Comparison of ENCODE assay signal across 8 mouse cellular contexts in the genomic region with DNA sequence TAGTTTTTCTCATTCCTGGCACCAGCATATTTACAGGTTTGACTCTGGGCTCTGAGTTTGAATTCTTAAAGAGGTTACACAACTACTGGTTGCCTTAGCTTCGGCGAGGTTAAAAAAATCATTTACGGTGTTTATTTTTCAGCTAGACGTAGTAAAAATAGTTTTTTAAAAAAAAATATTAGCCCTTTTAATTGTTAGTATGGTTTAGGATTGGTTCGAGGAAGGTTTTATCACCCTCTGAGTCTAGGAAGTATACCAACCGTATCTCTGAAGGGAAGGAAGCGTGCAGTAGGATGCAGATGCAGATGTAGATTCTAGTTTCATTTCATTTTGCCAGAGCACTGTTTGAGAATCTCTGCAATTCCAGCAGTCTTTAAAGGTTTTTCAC. TPM values are rescaled to one million over a fixed set of nuclear protein-coding genes. Genes with fewer than 3 reads are reported as not detected.
A peak's percentile ranks its signal among the peaks of the same experiment; 100 is the strongest.
DNase-seq lines count a peak whose midpoint lies in the region; ATAC-seq lines count a peak whose summit lies in the region.

No protein-coding gene starts in this region.

- H3K9ac ChIP-seq in lung, embryonic 16.5 days (ENCODE audit: low read length) = peak overlapping the region; percentile 97
- H3K9ac ChIP-seq in embryonic facial prominence, embryonic 14.5 days (ENCODE audit: low read depth, low read length) = peak overlapping the region; percentile 96
- peak overlapping the region; percentile 95 for H3K9ac ChIP-seq in limb, embryonic 11.5 days (ENCODE audit: low read length)

- H3K4me3 ChIP-seq in lung, embryonic 16.5 days (ENCODE audit: low read length) = peak overlapping the region; percentile 99
- peak overlapping the region; percentile 96 for H3K4me3 ChIP-seq in embryonic facial prominence, embryonic 14.5 days (ENCODE audit: low read depth, low read length)
- peak overlapping the region; percentile 99 for H3K4me3 ChIP-seq in limb, embryonic 11.5 days (ENCODE audit: low read depth, low read length)

- no peak for ATAC-seq in lung, embryonic 16.5 days (ENCODE audit: low read depth)
- ATAC-seq in embryonic facial prominence, embryonic 14.5 days (ENCODE audit: low read depth) = no peak
- ATAC-seq in limb, embryonic 11.5 days (ENCODE audit: insufficient number of reproducible peaks, low FRiP score, low TSS enrichment, low read depth) = no peak

- no peaks in the 10 kb centered on the region for H3K27me3 ChIP-seq in lung, embryonic 16.5 days (ENCODE audit: control insufficient read depth, insufficient read depth, low read depth, low read length)
- H3K27me3 ChIP-seq in embryonic facial prominence, embryonic 14.5 days (replicated peaks; ENCODE audit: control insufficient read depth, insufficient read depth, low read length) = no peaks in the 10 kb centered on the region
- H3K27me3 ChIP-seq in limb, embryonic 11.5 days (ENCODE audit: control insufficient read depth, insufficient read depth, low read length) = no peaks in the 10 kb centered on the region
- H3K27me3 ChIP-seq in splenic B cell, adult 2 months (ENCODE audit: control insufficient read depth, insufficient read depth, low read length, poor library complexity, severe bottlenecking) = no peaks in the 10 kb centered on the region

- H3K9me3 ChIP-seq in lung, embryonic 16.5 days (ENCODE audit: control insufficient read depth, low read length) = no peaks in the 10 kb centered on the region
- no peaks in the 10 kb centered on the region for H3K9me3 ChIP-seq in embryonic facial prominence, embryonic 14.5 days (ENCODE audit: control insufficient read depth, low read length)
- no peaks in the 10 kb centered on the region for H3K9me3 ChIP-seq in limb, embryonic 11.5 days (ENCODE audit: control insufficient read depth, low read length)

- WGBS in lung, embryonic 16.5 days = 3% methylated on average over 7 of the region's 7 CpGs
- WGBS in embryonic facial prominence, embryonic 14.5 days = 4% methylated on average over 7 of the region's 7 CpGs
- WGBS in limb, embryonic 11.5 days = 8% methylated on average over 7 of the region's 7 CpGs

- peaks cover 12% of the 10 kb centered on the region for H3K4me1 ChIP-seq in lung, embryonic 16.5 days (replicated peaks; ENCODE audit: control insufficient read depth, insufficient read depth, low read length)
- peaks cover 14% of the 10 kb centered on the region for H3K4me1 ChIP-seq in embryonic facial prominence, embryonic 14.5 days (ENCODE audit: control insufficient read depth, insufficient read depth, low read length)
- H3K4me1 ChIP-seq in limb, embryonic 11.5 days (ENCODE audit: control insufficient read depth, insufficient read depth, low read length) = peaks cover 7% of the 10 kb centered on the region

- DNase-seq in lung, postnatal 10 days = no peak
- DNase-seq in embryonic facial prominence, embryonic 14.5 days (ENCODE audit: low spot score) = no peak
- no peak for DNase-seq in limb, embryonic 11.5 days (ENCODE audit: low spot score)
- DNase-seq in splenic B cell, adult 2 months (ENCODE audit: low read depth, low spot score) = peak; percentile 15
- DNase-seq in right cerebral cortex, adult 18-20 months = no peak
- DNase-seq in layer of hippocampus, adult 11-12 months (ENCODE audit: low spot score) = no peak
- DNase-seq in cerebellum, adult 18-20 months = no peak

- peak overlapping the region; percentile 74 for H3K4me2 ChIP-seq in lung, embryonic 16.5 days (ENCODE audit: low read depth, low read length)
- H3K4me2 ChIP-seq in embryonic facial prominence, embryonic 14.5 days (ENCODE audit: low read depth, low read length) = peak overlapping the region; percentile 75
- H3K4me2 ChIP-seq in limb, embryonic 11.5 days (ENCODE audit: low read depth, severe bottlenecking) = peak overlapping the region; percentile 44

- no peaks in the 10 kb centered on the region; the same call in 1 of the 2 replicates for H3K36me3 ChIP-seq in lung, embryonic 16.5 days (ENCODE audit: control insufficient read depth, insufficient read depth, low read length)
- no peaks in the 10 kb centered on the region for H3K36me3 ChIP-seq in embryonic facial prominence, embryonic 14.5 days (ENCODE audit: control insufficient read depth, insufficient read depth, low read length)
- no peaks in the 10 kb centered on the region for H3K36me3 ChIP-seq in limb, embryonic 11.5 days (ENCODE audit: control insufficient read depth, insufficient read depth, low read length)
- H3K36me3 ChIP-seq in splenic B cell, adult 2 months (ENCODE audit: control insufficient read depth, insufficient read depth, low read length, poor library complexity, severe bottlenecking) = 0 out of 2 replicates have a peak, but pooled peaks cover 1% of the 10 kb centered on the region

- peak overlapping the region; percentile 93 for H3K27ac ChIP-seq in lung, embryonic 16.5 days (ENCODE audit: low read length)
- H3K27ac ChIP-seq in embryonic facial prominence, embryonic 14.5 days (replicated peaks; ENCODE audit: low read depth, low read length) = peak overlapping the region; percentile 92
- no peak overlapping the region for H3K27ac ChIP-seq in limb, embryonic 11.5 days (replicated peaks; ENCODE audit: low read depth, low read length)

RNA-seq across cellular contexts. Expression of a gene that starts 1.6 kb away (rescaled TPM):
- 7.7 and 8.9 TPM in 2 replicates for polyA plus RNA-seq in lung, embryonic 16.5 days (2015; fragmentation: Nextera tagmentation; extraction: Ambion mirVana)
- 11.0 and 12.0 TPM in 2 replicates for polyA plus RNA-seq in embryonic facial prominence, embryonic 14.5 days (2014; fragmentation: Nextera tagmentation; extraction: Ambion mirVana)
- polyA plus RNA-seq in limb, embryonic 11.5 days (2014; fragmentation: Nextera tagmentation; extraction: Ambion mirVana) = 19.8 and 19.9 TPM in 2 replicates

RNA-seq across cellular contexts. Expression of a gene that starts 52.4 kb away (rescaled TPM):
- 23.1 and 24.3 TPM in 2 replicates for polyA plus RNA-seq in lung, embryonic 16.5 days (2015; fragmentation: Nextera tagmentation; extraction: Ambion mirVana)
- 41.1 and 41.4 TPM in 2 replicates for polyA plus RNA-seq in embryonic facial prominence, embryonic 14.5 days (2014; fragmentation: Nextera tagmentation; extraction: Ambion mirVana)
- polyA plus RNA-seq in limb, embryonic 11.5 days (2014; fragmentation: Nextera tagmentation; extraction: Ambion mirVana) = 42.2 and 46.1 TPM in 2 replicates

RNA-seq across cellular contexts. Expression of a gene that starts 55.9 kb away (rescaled TPM):
- polyA plus RNA-seq in lung, embryonic 16.5 days (2015; fragmentation: Nextera tagmentation; extraction: Ambion mirVana) = 1.4 and 3.1 TPM in 2 replicates
- polyA plus RNA-seq in embryonic facial prominence, embryonic 14.5 days (2014; fragmentation: Nextera tagmentation; extraction: Ambion mirVana) = 0.76 and 0.96 TPM in 2 replicates
- 0.17 and 0.35 TPM in 2 replicates for polyA plus RNA-seq in limb, embryonic 11.5 days (2014; fragmentation: Nextera tagmentation; extraction: Ambion mirVana)
